Mouse (Mus musculus) liver (tissue): ENCODE measurements at regions not wholly inside any gene's neighbourhood (a gene's known extent, or its start where the extent isn't known, plus 50 kb on each side); places are given as distances from the start of the nearest gene placed in this dataset.
A peak's percentile ranks its signal among the peaks of the same experiment; 100 is the strongest.

ENCODE experiments used
- DNase-seq: peaks from one replicate; pipeline ENCODE4 v3.0.0-alpha.2; 2020; ENCODE audit warnings: mixed read lengths

GRCm38 (mm10) chr6:101473257-101473925 is 95.7 kb upstream of the Pdzrn3 start:
- peak; percentile 9 for DNase-seq

GRCm38 (mm10) chr6:101464910-101465309 is 87.2 kb upstream of the Pdzrn3 start:
- DNase-seq, result no peak

- DNase-seq, result no peak
Measured at GRCm38 (mm10) chr6:101463812-101464320, 86.2 kb upstream of the Pdzrn3 start.

GRCm38 (mm10) chr6:101446720-101447119 is 69.0 kb upstream of the Pdzrn3 start:
- no peak for DNase-seq

GRCm38 (mm10) chr6:101446316-101446715 is 68.6 kb upstream of the Pdzrn3 start:
- peak; percentile 3 for DNase-seq

- DNase-seq, result no peak
Measured at GRCm38 (mm10) chr6:101432769-101433168, 55.1 kb upstream of the Pdzrn3 start.

GRCm38 (mm10) chr6:101429634-101430033 is 51.9 kb upstream of the Pdzrn3 start:
- no peak for DNase-seq
